Mouse (Mus musculus): ENCODE measurements around the gene Rbms3. TPM values are rescaled to one million over a fixed set of nuclear protein-coding genes. Genes with fewer than 3 reads are reported as not detected.

Gene Rbms3
- total RNA-seq, 2 experiments from 2014 or later: 10.6 to 10.9 TPM

- no peak for DNase-seq
Observed at GRCm38 (mm10) chr9:116748857-116749584, 880.7 kb downstream of the Rbms3 start.

GRCm38 (mm10) chr9:116748346-116748745 is 881.4 kb downstream of the Rbms3 start:
- no peak for DNase-seq

DNA sequence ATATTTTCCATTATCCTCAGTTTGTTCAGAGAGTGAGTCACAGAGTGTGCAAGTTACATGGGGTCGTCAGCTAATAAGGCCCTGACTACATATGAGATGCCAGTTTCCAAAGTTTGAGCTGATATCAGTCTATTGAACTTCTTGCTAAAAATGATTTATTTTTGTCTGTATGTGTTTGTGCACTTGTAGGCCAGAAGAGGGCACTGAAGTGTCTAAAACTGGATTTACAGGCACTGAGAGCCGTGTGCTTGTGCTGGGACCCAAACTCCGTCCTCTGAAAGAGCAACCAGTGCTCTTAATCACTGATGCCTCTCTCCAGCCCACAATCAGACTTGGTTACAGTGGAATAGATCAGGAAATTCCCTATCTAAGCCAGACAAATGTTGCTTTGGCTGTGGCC is 882.8 kb downstream of the Rbms3 start:
- no peak for DNase-seq

DNA sequence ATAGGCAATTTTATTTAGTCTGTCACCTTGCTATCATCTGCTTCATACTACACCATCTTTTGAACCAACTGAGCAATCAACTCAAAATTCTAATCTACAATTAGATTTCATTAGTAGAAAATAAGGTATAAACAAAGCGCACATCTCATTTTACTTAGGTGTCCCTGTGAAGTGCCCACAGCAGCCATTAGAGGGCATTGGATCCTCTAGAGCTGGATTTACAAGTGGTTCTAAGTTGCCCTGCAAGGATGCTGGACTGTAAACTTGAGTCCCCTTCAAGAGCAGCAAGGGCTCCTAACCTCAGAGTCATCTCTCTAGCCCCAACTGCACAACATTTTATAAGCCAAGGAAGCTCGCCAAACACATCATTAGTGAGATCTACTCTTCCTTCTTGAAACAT is 891.9 kb downstream of the Rbms3 start:
- DNase-seq: no peak

DNA sequence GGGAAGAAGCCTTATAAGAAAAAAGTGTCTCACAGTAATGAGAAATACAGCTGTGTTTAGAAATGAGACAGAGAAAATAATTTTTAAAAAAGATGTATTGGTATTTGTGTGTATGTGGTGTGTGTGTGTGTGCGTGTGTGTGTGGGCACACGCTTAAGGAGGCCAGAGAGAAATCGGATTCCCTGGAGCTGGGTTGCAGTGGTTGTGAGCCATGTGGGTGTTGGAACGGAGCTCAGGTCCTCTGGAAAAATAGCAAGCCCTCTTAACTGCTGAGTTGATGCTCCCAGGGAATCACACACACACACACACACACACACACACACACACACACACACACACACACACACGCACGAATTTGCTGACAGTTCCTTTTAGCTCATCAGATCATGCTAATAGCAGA is 900.5 kb downstream of the Rbms3 start:
- DNase-seq: no peak

DNA sequence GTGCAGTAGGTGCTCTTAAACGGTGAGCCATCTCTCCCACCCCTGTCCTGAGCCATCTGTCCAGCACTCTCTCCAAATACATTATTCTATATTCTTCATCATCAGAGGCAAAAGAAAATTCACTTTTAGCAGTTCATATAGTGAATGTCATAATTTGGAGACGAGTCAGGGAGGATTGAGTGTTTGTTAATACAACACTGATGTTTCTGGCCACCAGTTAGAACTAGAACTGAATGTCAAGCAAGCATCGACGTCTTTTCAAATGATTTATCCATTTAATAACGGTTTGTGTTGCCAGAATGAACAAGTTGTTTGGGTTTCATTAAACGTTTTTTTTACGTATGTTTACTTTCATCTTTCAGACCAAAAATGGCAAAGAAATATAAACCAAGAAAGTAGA is 901.1 kb downstream of the Rbms3 start:
- DNase-seq: no peak

DNA sequence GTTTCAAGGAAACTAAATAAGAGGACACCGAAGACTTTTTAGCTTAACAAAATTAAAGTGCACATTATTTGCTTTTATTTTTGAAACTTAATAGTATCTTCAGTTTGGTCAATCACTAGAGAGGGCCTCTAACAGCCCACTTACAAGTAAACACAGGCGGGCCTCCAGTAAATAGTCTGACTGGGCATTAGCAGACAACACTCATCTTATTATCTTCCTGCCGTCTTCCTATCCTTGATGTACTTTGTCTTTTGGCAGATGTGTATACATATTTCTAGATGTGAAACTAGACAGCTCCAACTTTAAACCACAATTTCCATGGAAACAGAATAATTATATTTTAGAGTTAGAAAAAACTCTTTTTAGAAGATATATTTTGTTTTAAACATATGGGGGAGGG is 901.6 kb downstream of the Rbms3 start:
- DNase-seq: no peak

DNA sequence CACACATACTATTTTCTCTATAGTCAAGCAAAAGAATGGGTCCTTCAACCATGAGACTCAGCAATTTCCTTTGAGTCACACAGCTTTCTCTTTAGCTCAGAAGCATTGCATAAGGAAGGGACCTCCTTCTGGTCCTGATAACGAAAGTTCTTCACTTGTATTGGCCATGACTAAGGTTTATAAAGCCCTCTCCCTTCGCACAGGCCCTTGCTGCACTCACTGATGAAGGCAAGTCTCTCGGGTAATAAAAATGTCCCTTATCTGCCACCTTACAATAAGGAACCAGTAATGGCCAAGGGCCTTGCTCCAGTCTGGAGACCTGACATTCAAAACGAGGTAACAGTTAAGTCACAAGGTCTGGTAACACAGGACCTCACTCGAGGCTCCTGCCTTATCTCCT is 905.1 kb downstream of the Rbms3 start:
- no peak for DNase-seq

- DNase-seq: no peak
Observed at GRCm38 (mm10) chr9:116703119-116703518, 926.6 kb downstream of the Rbms3 start.

DNA sequence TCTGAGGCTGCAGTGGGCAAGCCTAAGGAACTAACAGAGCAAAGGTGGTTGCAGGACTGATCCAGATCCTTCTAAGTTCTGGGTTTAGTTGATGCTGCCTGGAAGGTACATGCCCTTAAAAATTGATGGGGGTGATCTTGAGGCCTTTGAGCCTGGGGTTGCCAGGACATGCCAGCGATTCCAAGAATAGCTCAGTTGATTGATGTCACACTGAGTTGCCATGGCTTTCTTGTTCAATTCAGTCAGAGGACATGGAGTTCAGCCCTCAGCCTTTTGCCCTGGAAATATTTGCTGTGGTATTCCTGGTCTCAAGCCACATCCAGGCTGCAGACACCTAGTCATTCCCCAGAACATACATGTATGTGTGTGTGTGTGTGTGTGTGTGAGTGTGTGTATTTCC is 927.1 kb downstream of the Rbms3 start:
- peak; percentile 8 for DNase-seq

GRCm38 (mm10) chr9:116701511-116702179 is 928.1 kb downstream of the Rbms3 start:
- no peak for DNase-seq

DNA sequence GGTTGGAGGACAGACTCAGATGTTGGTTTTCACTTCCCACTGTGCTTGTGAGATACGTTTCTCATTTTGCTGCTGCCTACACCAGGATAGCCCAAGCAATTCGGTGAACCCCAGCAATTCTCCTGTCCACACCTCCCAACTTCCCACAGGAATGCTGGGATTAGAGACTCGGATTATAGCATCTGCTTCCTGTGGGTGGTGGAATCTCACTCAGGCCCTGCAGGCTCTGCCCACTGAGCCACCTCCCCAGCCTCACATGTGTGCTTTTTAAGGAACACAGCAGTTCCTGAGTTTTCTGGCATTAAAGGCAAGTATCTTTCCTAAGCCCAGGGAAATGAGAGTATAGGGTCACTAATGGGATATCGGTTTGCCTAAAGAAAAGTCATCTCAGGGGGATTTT is 941.1 kb downstream of the Rbms3 start:
- no peak for DNase-seq

GRCm38 (mm10) chr9:116677142-116677541 is 952.6 kb downstream of the Rbms3 start:
- peak; percentile 9 for DNase-seq

GRCm38 (mm10) chr9:116676445-116676844 is 953.3 kb downstream of the Rbms3 start:
- DNase-seq: no peak

DNA sequence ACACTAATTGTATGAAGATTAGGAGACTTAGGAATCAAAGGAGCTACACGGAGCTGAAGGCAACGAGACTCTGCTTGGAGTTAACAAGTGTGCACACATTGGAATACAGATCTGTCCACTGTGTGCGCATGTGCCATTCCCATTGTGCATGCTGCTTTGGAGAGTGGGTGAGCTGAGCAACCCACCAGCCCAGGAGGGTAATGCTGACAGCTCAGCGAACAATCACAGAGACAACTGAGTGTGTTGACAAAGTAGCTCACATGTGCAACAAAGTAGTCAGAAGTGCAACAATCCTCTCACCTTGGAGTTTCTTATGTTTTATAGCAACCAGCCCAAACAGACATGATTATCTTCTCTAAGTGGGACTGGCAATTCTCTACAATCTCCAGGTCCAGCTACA is 955.5 kb downstream of the Rbms3 start:
- DNase-seq: no peak

- no peak for DNase-seq
Observed at GRCm38 (mm10) chr9:116661026-116661425, 968.7 kb downstream of the Rbms3 start.

- no peak for DNase-seq
Observed at GRCm38 (mm10) chr9:116659936-116660335, 969.8 kb downstream of the Rbms3 start.

DNA sequence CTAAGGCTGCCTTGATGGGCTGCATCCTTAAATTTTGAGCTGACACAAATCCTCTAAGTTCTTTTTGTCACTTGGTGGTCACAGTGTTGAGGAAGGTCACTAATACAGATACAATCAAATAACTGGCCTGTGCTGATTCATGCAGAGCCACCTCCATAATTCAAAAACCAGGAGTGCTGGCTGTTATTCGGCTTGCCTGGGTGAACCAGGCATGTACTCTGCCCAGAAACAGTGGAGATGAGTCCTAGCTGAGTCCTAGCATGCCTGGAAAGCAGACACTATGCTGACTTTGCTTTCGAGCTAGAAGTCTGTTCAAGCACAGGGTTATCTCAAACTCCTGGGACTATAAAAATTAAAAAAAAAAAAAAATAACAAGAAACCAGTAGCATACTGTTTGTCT is 972.6 kb downstream of the Rbms3 start:
- DNase-seq: no peak

DNA sequence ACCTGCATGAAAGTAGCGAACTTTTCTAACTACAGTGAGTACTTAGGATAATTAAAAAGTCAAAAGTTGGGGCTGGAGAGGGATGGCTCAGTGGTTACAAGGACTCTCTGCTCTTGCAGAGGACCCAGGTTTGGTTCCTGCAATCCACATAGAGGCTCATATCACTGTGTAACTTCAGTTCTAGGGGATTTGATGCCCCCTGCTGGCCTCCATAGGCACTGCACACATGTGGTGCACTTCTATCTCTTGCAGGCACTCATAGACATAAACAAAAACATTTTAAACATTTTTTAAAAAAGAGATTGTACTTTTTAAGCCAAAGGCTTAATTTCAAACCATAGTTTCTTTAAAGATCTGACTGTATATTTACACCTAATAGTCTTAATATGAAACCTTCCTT is 978.3 kb downstream of the Rbms3 start:
- DNase-seq: no peak

DNA sequence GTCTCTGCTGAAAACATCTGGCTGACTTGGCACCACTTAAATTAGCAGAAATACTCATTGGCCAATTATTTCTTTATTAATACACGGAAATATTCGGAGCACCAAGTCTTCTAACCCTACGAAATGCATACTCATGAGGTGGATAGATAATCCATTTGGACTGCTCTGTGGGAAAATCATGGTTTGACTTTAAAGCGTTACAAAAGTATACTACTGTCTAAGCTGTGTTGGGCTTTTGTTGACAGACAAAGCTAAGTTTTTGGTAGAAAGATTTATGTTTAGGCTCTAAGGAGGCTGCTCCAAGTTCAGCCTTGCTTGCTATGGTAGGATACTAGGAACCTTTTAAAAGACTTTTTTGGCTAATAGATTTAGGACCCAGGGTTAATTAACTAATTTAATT is 979.8 kb downstream of the Rbms3 start:
- no peak for DNase-seq

DNA sequence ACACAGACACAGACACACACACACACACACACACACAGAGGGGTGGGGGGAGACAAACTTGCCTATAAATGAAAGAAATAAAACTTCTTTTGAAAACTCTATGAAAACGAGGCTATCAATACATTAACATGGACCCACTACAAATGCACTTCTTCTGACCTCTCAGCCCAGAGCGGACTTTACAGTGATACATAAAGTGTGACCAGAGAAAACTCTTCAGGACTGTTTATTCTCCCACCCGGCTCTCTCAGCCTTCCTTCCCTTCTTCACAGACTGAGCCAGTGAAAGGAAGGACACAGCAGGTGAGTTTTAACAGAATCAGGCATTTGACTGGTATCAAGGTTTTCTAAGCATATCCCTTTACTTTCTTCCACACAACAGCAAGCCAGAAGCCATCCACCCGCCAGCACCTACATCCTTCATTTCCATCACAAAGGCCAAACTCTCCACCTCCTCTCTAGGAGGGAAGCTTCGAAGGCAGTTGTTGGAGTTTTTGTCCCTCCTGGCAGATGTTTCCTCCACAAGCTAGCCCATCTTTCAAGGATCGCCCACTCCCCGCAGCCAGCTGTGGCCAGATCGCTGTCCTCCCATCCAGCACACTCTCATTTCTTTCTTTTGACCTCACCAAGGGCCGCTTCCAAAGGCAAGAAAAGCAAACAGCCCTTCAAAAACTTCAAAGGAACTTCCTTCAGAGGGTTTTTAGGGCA is 980.5 kb downstream of the Rbms3 start:
- no peak for DNase-seq

GRCm38 (mm10) chr9:116644616-116645015 is 985.1 kb downstream of the Rbms3 start:
- no peak for DNase-seq

- DNase-seq: no peak
Observed at GRCm38 (mm10) chr9:116640302-116640679, 989.4 kb downstream of the Rbms3 start.
